Mouse (Mus musculus): ENCODE data around the gene Timm22. TPM values are rescaled to one million over a fixed set of nuclear protein-coding genes. Genes with fewer than 3 reads are reported as not detected.

The Timm22 gene
- polyA plus RNA-seq, 2 experiments, result 11.1 to 47.4 TPM

GRCm38 (mm10) chr11:76427781-76428180 is 21.0 kb downstream of the Timm22 start:
- Histone ChIP-seq H3K27me3 (ENCODE audit: control insufficient read depth, insufficient read depth, low read length) (no peaks in the 10 kb centered on the region), H3K9ac (replicated peaks) (no peak overlapping the region), H3K4me3 (ENCODE audit: insufficient read depth in 1 of 2, low read depth in 2 of 2, low read length in 2 of 2) (no peak overlapping the region), H3K9me3 (ENCODE audit: control insufficient read depth, low read length) (no peaks in the 10 kb centered on the region), H3K4me1 (replicated peaks; ENCODE audit: control insufficient read depth in 2 of 2, insufficient read depth in 2 of 2, low read length in 1 of 2) (no peaks in the 10 kb centered on the region), H3K36me3 (replicated peaks; ENCODE audit: control insufficient read depth, insufficient read depth, low read depth) (no peaks in the 10 kb centered on the region), H3K27ac (no peak overlapping the region), H3K4me2 (ENCODE audit: low read depth) (no peak overlapping the region)
- 61% methylated on average over 3 of the region's 3 CpGs for WGBS (ENCODE audit: insufficient replicate concordance)
- no peak for DNase-seq (ENCODE audit: low read depth in 3 of 3, low spot score in 3 of 3)
- ATAC-seq (ENCODE audit: insufficient read depth), result no peak
- no peak for TF ChIP-seq CTCF (IDR thresholded peaks at IDR 0.05; ENCODE audit: low read depth)
- no peak for TF ChIP-seq EP300 (IDR thresholded peaks at IDR 0.05; ENCODE audit: low read depth)

DNA sequence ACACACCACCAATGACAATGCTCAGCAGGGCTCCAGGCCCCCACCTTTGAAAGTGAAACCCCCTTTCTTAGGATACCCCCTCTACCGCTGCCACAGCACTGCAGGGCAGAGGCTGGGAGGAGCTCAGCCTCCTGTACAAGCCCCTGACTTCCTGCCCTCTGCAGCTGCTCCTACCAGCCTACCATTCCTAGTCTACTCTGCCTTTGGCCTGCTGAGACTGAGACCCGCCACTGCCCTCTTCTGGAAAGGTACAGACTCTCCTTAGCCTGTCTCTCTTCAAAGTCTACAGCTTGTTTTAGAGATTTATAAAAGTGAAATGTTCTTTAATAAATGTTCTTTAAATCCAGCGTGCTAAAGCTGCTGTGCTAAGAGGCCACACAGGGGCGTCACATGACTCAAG is 22.3 kb downstream of the Timm22 start:
- Histone ChIP-seq H3K36me3 (replicated peaks; ENCODE audit: control insufficient read depth, insufficient read depth, low read depth) (no peaks in the 10 kb centered on the region), H3K4me2 (ENCODE audit: low read depth) (no peak overlapping the region), H3K9ac (replicated peaks) (no peak overlapping the region), H3K4me1 (replicated peaks; ENCODE audit: control insufficient read depth in 2 of 2, insufficient read depth in 2 of 2, low read length in 1 of 2) (no peaks in the 10 kb centered on the region), H3K4me3 (ENCODE audit: insufficient read depth in 1 of 2, low read depth in 2 of 2, low read length in 2 of 2) (no peak overlapping the region), H3K27me3 (ENCODE audit: control insufficient read depth, insufficient read depth, low read length) (no peaks in the 10 kb centered on the region), H3K27ac (no peak overlapping the region), H3K9me3 (ENCODE audit: control insufficient read depth, low read length) (no peaks in the 10 kb centered on the region)
- TF ChIP-seq CTCF (IDR thresholded peaks at IDR 0.05; ENCODE audit: low read depth), result 0 out of 2 replicates have a peak, but pooled peaks have one; percentile 15
- no peak for TF ChIP-seq EP300 (IDR thresholded peaks at IDR 0.05; ENCODE audit: low read depth)
- ATAC-seq (ENCODE audit: insufficient read depth) (no peak), DNase-seq (ENCODE audit: low read depth in 3 of 3, low spot score in 3 of 3) (no peak)
- 45% methylated on average over 4 of the region's 4 CpGs for WGBS (ENCODE audit: insufficient replicate concordance)

- TF ChIP-seq EP300 (IDR thresholded peaks at IDR 0.05; ENCODE audit: low read depth), result no peak
- no peak for TF ChIP-seq CTCF (IDR thresholded peaks at IDR 0.05; ENCODE audit: low read depth)
- 47% methylated on average over 7 of the region's 7 CpGs for WGBS (ENCODE audit: insufficient replicate concordance)
- H3K27ac ChIP-seq, result no peak overlapping the region
- H3K27me3 ChIP-seq (ENCODE audit: control insufficient read depth, insufficient read depth, low read length), result no peaks in the 10 kb centered on the region
- no peaks in the 10 kb centered on the region for H3K9me3 ChIP-seq (ENCODE audit: control insufficient read depth, low read length)
- no peak overlapping the region for H3K4me2 ChIP-seq (ENCODE audit: low read depth)
- no peaks in the 10 kb centered on the region for H3K4me1 ChIP-seq (replicated peaks; ENCODE audit: control insufficient read depth in 2 of 2, insufficient read depth in 2 of 2, low read length in 1 of 2)
- DNase-seq (ENCODE audit: low read depth in 3 of 3, low spot score in 3 of 3) (no peak), ATAC-seq (ENCODE audit: insufficient read depth) (no peak)
- H3K4me3 ChIP-seq (ENCODE audit: insufficient read depth in 1 of 2, low read depth in 2 of 2, low read length in 2 of 2), result no peak overlapping the region
- no peak overlapping the region for H3K9ac ChIP-seq (replicated peaks)
- H3K36me3 ChIP-seq (replicated peaks; ENCODE audit: control insufficient read depth, insufficient read depth, low read depth), result no peaks in the 10 kb centered on the region
Measured at GRCm38 (mm10) chr11:76429556-76429955, 22.8 kb downstream of the Timm22 start.

DNA sequence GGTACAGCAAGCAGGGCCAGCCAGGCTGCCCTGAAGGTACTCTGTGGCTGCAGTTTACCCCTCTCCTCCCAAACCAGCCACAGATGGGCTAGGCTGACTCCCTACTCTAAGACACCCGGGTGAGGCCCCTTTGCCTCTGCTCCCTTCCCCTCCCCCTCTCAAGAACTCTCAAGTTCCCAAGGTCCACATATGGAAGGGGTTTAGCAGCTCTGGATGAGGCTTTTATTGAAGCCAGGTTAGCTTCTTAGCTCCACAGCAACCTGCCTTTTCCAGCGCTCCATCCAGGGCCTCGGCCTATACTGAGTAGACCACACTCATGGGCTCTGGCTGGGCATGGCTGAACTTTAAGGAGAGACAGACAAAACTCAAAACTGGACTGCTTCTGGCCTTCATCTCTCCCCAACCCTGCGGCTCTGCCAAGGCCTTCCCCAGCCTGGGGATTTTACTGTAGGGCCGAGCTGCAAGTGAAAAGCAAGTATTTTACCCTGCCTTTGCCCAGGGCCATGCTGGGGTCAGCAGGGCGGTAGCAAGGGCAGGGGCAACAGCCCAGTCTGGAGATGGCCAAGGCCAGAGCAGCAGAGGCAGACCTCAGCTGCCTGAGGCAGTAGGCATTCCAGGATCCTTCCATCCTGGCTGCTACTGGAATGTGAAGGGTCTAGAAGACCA is 23.3 kb downstream of the Timm22 start:
- TF ChIP-seq CTCF (IDR thresholded peaks at IDR 0.05; ENCODE audit: low read depth), result no peak
- no peak for TF ChIP-seq EP300 (IDR thresholded peaks at IDR 0.05; ENCODE audit: low read depth)
- ATAC-seq (ENCODE audit: insufficient read depth) (no peak), DNase-seq (ENCODE audit: low read depth in 3 of 3, low spot score in 3 of 3) (no peak)
- H3K27me3 ChIP-seq (ENCODE audit: control insufficient read depth, insufficient read depth, low read length), result no peaks in the 10 kb centered on the region
- no peak overlapping the region for H3K9ac ChIP-seq (replicated peaks)
- no peaks in the 10 kb centered on the region for H3K4me1 ChIP-seq (replicated peaks; ENCODE audit: control insufficient read depth in 2 of 2, insufficient read depth in 2 of 2, low read length in 1 of 2)
- 51% methylated on average over 6 of the region's 6 CpGs for WGBS (ENCODE audit: insufficient replicate concordance)
- no peaks in the 10 kb centered on the region for H3K9me3 ChIP-seq (ENCODE audit: control insufficient read depth, low read length)
- no peak overlapping the region for H3K4me2 ChIP-seq (ENCODE audit: low read depth)
- H3K36me3 ChIP-seq (replicated peaks; ENCODE audit: control insufficient read depth, insufficient read depth, low read depth), result no peaks in the 10 kb centered on the region
- no peak overlapping the region for H3K4me3 ChIP-seq (ENCODE audit: insufficient read depth in 1 of 2, low read depth in 2 of 2, low read length in 2 of 2)
- no peak overlapping the region for H3K27ac ChIP-seq

GRCm38 (mm10) chr11:76436009-76436408 is 29.3 kb downstream of the Timm22 start:
- DNase-seq (ENCODE audit: low read depth in 3 of 3, low spot score in 3 of 3) (no peak), ATAC-seq (ENCODE audit: insufficient read depth) (no peak)
- Histone ChIP-seq H3K9ac (replicated peaks) (no peak overlapping the region), H3K9me3 (ENCODE audit: control insufficient read depth, low read length) (no peaks in the 10 kb centered on the region), H3K27me3 (ENCODE audit: control insufficient read depth, insufficient read depth, low read length) (no peaks in the 10 kb centered on the region; the same call in 1 of the 2 replicates), H3K27ac (no peak overlapping the region), H3K4me1 (replicated peaks; ENCODE audit: control insufficient read depth in 2 of 2, insufficient read depth in 2 of 2, low read length in 1 of 2) (no peaks in the 10 kb centered on the region), H3K36me3 (replicated peaks; ENCODE audit: control insufficient read depth, insufficient read depth, low read depth) (no peaks in the 10 kb centered on the region), H3K4me3 (ENCODE audit: insufficient read depth in 1 of 2, low read depth in 2 of 2, low read length in 2 of 2) (no peak overlapping the region), H3K4me2 (ENCODE audit: low read depth) (no peak overlapping the region)
- 69% methylated on average over 5 of the region's 5 CpGs for WGBS (ENCODE audit: insufficient replicate concordance)
- no peak for TF ChIP-seq EP300 (IDR thresholded peaks at IDR 0.05; ENCODE audit: low read depth)
- TF ChIP-seq CTCF (IDR thresholded peaks at IDR 0.05; ENCODE audit: low read depth), result no peak

All from liver, embryonic 14.5 days (tissue).